Mouse (Mus musculus): ENCODE results near the gene Ptpn13. TPM values are rescaled to one million over a fixed set of nuclear protein-coding genes. Genes with fewer than 3 reads are reported as not detected.

Ptpn13 gene
- polyA plus RNA-seq, 1 experiment: 6.6 TPM

- Histone ChIP-seq H3K4me3 (ENCODE audit: control insufficient read depth, low read depth, low read length) (no peak overlapping the region), H3K27ac (ENCODE audit: control insufficient read depth, insufficient read depth, low read depth, low read length) (no peak overlapping the region), H3K36me3 (ENCODE audit: control insufficient read depth, insufficient read depth, low read length) (no peaks in the 10 kb centered on the region), H3K27me3 (ENCODE audit: control insufficient read depth, insufficient read depth, low read length) (no peaks in the 10 kb centered on the region), H3K4me1 (ENCODE audit: control insufficient read depth, insufficient read depth, low read length) (no peaks in the 10 kb centered on the region)
- no peak for TF ChIP-seq CTCF (IDR thresholded peaks at IDR 0.05; ENCODE audit: control insufficient read depth, insufficient read depth, insufficient replicate concordance, low read depth, low read length)
- no peak for TF ChIP-seq POLR2A (IDR thresholded peaks at IDR 0.05; ENCODE audit: control insufficient read depth, low read depth, low read length)
Observed at GRCm38 (mm10) chr5:103497480-103497879, 72.5 kb downstream of the Ptpn13 start.

- H3K27me3 ChIP-seq (ENCODE audit: control insufficient read depth, insufficient read depth, low read length): no peaks in the 10 kb centered on the region
- no peak for TF ChIP-seq POLR2A (IDR thresholded peaks at IDR 0.05; ENCODE audit: control insufficient read depth, low read depth, low read length)
- TF ChIP-seq CTCF (IDR thresholded peaks at IDR 0.05; ENCODE audit: control insufficient read depth, insufficient read depth, insufficient replicate concordance, low read depth, low read length): no peak
- no peak overlapping the region for H3K4me3 ChIP-seq (ENCODE audit: control insufficient read depth, low read depth, low read length)
- no peaks in the 10 kb centered on the region for H3K36me3 ChIP-seq (ENCODE audit: control insufficient read depth, insufficient read depth, low read length)
- H3K4me1 ChIP-seq (ENCODE audit: control insufficient read depth, insufficient read depth, low read length): no peaks in the 10 kb centered on the region
- H3K27ac ChIP-seq (ENCODE audit: control insufficient read depth, insufficient read depth, low read depth, low read length): no peak overlapping the region
Observed at GRCm38 (mm10) chr5:103499305-103499704, 74.3 kb downstream of the Ptpn13 start.

- Histone ChIP-seq H3K4me3 (ENCODE audit: control insufficient read depth, low read depth, low read length) (no peak overlapping the region), H3K27ac (ENCODE audit: control insufficient read depth, insufficient read depth, low read depth, low read length) (no peak overlapping the region), H3K36me3 (ENCODE audit: control insufficient read depth, insufficient read depth, low read length) (no peaks in the 10 kb centered on the region), H3K4me1 (ENCODE audit: control insufficient read depth, insufficient read depth, low read length) (no peaks in the 10 kb centered on the region), H3K27me3 (ENCODE audit: control insufficient read depth, insufficient read depth, low read length) (no peaks in the 10 kb centered on the region)
- TF ChIP-seq CTCF (IDR thresholded peaks at IDR 0.05; ENCODE audit: control insufficient read depth, insufficient read depth, insufficient replicate concordance, low read depth, low read length) (no peak), POLR2A (IDR thresholded peaks at IDR 0.05; ENCODE audit: control insufficient read depth, low read depth, low read length) (no peak)
Observed at GRCm38 (mm10) chr5:103501076-103501475, 76.1 kb downstream of the Ptpn13 start.

GRCm38 (mm10) chr5:103501839-103502238, 76.8 kb downstream of the Ptpn13 start:
- TF ChIP-seq POLR2A (IDR thresholded peaks at IDR 0.05; ENCODE audit: control insufficient read depth, low read depth, low read length) (no peak), CTCF (IDR thresholded peaks at IDR 0.05; ENCODE audit: control insufficient read depth, insufficient read depth, insufficient replicate concordance, low read depth, low read length) (no peak)
- no peaks in the 10 kb centered on the region for H3K4me1 ChIP-seq (ENCODE audit: control insufficient read depth, insufficient read depth, low read length)
- no peak overlapping the region for H3K4me3 ChIP-seq (ENCODE audit: control insufficient read depth, low read depth, low read length)
- H3K36me3 ChIP-seq (ENCODE audit: control insufficient read depth, insufficient read depth, low read length): no peaks in the 10 kb centered on the region
- H3K27ac ChIP-seq (ENCODE audit: control insufficient read depth, insufficient read depth, low read depth, low read length): no peak overlapping the region
- no peaks in the 10 kb centered on the region for H3K27me3 ChIP-seq (ENCODE audit: control insufficient read depth, insufficient read depth, low read length)

- no peaks in the 10 kb centered on the region for H3K27me3 ChIP-seq (ENCODE audit: control insufficient read depth, insufficient read depth, low read length)
- TF ChIP-seq POLR2A (IDR thresholded peaks at IDR 0.05; ENCODE audit: control insufficient read depth, low read depth, low read length): no peak
- peak; percentile 17; the same call in 1 of the 2 replicates for TF ChIP-seq CTCF (IDR thresholded peaks at IDR 0.05; ENCODE audit: control insufficient read depth, insufficient read depth, insufficient replicate concordance, low read depth, low read length)
- no peaks in the 10 kb centered on the region for H3K4me1 ChIP-seq (ENCODE audit: control insufficient read depth, insufficient read depth, low read length)
- H3K36me3 ChIP-seq (ENCODE audit: control insufficient read depth, insufficient read depth, low read length): no peaks in the 10 kb centered on the region
- no peak overlapping the region for H3K4me3 ChIP-seq (ENCODE audit: control insufficient read depth, low read depth, low read length)
- H3K27ac ChIP-seq (ENCODE audit: control insufficient read depth, insufficient read depth, low read depth, low read length): no peak overlapping the region
Observed at GRCm38 (mm10) chr5:103513162-103513561, 88.2 kb downstream of the Ptpn13 start.

- no peaks in the 10 kb centered on the region for H3K36me3 ChIP-seq (ENCODE audit: control insufficient read depth, insufficient read depth, low read length)
- no peak overlapping the region for H3K27ac ChIP-seq (ENCODE audit: control insufficient read depth, insufficient read depth, low read depth, low read length)
- no peaks in the 10 kb centered on the region for H3K27me3 ChIP-seq (ENCODE audit: control insufficient read depth, insufficient read depth, low read length)
- no peak overlapping the region for H3K4me3 ChIP-seq (ENCODE audit: control insufficient read depth, low read depth, low read length)
- TF ChIP-seq CTCF (IDR thresholded peaks at IDR 0.05; ENCODE audit: control insufficient read depth, insufficient read depth, insufficient replicate concordance, low read depth, low read length): no peak
- no peak for TF ChIP-seq POLR2A (IDR thresholded peaks at IDR 0.05; ENCODE audit: control insufficient read depth, low read depth, low read length)
- H3K4me1 ChIP-seq (ENCODE audit: control insufficient read depth, insufficient read depth, low read length): no peaks in the 10 kb centered on the region
Observed at GRCm38 (mm10) chr5:103514441-103514840, 89.4 kb downstream of the Ptpn13 start.

- Histone ChIP-seq H3K27ac (ENCODE audit: control insufficient read depth, insufficient read depth, low read depth, low read length) (no peak overlapping the region), H3K36me3 (ENCODE audit: control insufficient read depth, insufficient read depth, low read length) (no peaks in the 10 kb centered on the region), H3K27me3 (ENCODE audit: control insufficient read depth, insufficient read depth, low read length) (no peaks in the 10 kb centered on the region), H3K4me3 (ENCODE audit: control insufficient read depth, low read depth, low read length) (no peak overlapping the region), H3K4me1 (ENCODE audit: control insufficient read depth, insufficient read depth, low read length) (no peaks in the 10 kb centered on the region)
- TF ChIP-seq CTCF (IDR thresholded peaks at IDR 0.05; ENCODE audit: control insufficient read depth, insufficient read depth, insufficient replicate concordance, low read depth, low read length) (no peak), POLR2A (IDR thresholded peaks at IDR 0.05; ENCODE audit: control insufficient read depth, low read depth, low read length) (no peak)
Observed at GRCm38 (mm10) chr5:103515876-103516275, 90.9 kb downstream of the Ptpn13 start.

GRCm38 (mm10) chr5:103516555-103516954, 91.6 kb downstream of the Ptpn13 start:
- Histone ChIP-seq H3K4me3 (ENCODE audit: control insufficient read depth, low read depth, low read length) (no peak overlapping the region), H3K36me3 (ENCODE audit: control insufficient read depth, insufficient read depth, low read length) (no peaks in the 10 kb centered on the region), H3K27ac (ENCODE audit: control insufficient read depth, insufficient read depth, low read depth, low read length) (no peak overlapping the region), H3K4me1 (ENCODE audit: control insufficient read depth, insufficient read depth, low read length) (no peaks in the 10 kb centered on the region), H3K27me3 (ENCODE audit: control insufficient read depth, insufficient read depth, low read length) (no peaks in the 10 kb centered on the region)
- no peak for TF ChIP-seq CTCF (IDR thresholded peaks at IDR 0.05; ENCODE audit: control insufficient read depth, insufficient read depth, insufficient replicate concordance, low read depth, low read length)
- no peak for TF ChIP-seq POLR2A (IDR thresholded peaks at IDR 0.05; ENCODE audit: control insufficient read depth, low read depth, low read length)
